8 mouse cellular contexts compared by ENCODE assay signal in the genomic region with DNA sequence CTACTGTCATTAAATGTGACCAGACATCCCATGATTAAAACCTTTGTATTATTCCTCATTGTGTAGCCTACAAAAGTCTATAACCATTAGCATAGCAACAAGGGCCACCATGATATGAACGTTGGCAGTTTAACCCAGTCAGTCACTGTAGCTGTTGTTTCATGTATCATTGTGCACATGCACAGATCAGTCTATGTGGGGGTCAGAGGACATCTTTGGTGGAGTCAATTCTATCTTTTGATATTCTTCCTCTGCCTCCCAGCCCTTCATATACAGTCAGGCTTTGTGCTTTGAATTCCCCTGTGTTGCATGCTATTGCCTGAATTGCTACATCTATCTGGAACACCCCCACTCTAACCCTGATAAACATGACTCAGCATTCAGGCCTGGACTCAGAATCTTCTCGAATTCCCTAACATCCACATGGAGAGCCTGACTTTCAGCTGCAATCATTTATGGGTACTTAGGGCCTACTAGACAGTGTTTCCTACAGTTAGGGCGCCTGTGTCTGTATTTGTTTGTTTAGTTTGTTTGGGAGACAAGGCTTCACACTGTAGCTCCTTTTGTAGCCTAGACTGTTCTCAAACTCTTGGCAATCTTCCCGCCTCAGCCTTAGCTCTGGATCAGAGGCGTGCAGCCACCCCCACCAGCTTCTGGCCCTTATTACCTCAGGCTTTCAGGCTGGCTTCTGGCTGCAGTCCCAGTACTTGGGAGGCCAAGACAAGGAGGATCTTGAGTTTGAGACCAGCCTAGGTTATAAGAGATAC. TPM values are rescaled to one million over a fixed set of nuclear protein-coding genes. Genes with fewer than 3 reads are reported as not detected.
A peak's percentile ranks its signal among the peaks of the same experiment; 100 is the strongest.
DNase-seq lines count a peak whose midpoint lies in the region; ATAC-seq and TF ChIP-seq lines count a peak whose summit lies in the region.
"Had no signal": no experiment of that assay in that cellular context is flagged by ENCODE, and none has a peak within 500 bp of the region (broad histone marks: within the 10 kb centered on the region; RNA-seq: fewer than 3 reads in every experiment).

No protein-coding gene starts in this region.

- TF ChIP-seq CTCF in embryonic fibroblast, embryonic 13.5 days (IDR thresholded peaks at IDR 0.05; ENCODE audit: borderline replicate concordance, insufficient read depth, low read length): no peak
- no peak for TF ChIP-seq CTCF in left cerebral cortex, adult 2 months (IDR thresholded peaks at IDR 0.05)
- TF ChIP-seq CTCF in thymus, adult 2 months (IDR thresholded peaks at IDR 0.05; ENCODE audit: borderline replicate concordance, control insufficient read depth, extremely low read depth, insufficient read depth, low read length, poor library complexity): no peak

- H3K9me3 ChIP-seq in liver, embryonic 13.5 days (replicated peaks): no peaks in the 10 kb centered on the region
- H3K9me3 ChIP-seq: neural tube, embryonic 13.5 days had no signal

- no peaks in the 10 kb centered on the region for H3K36me3 ChIP-seq in liver, embryonic 13.5 days
- H3K36me3 ChIP-seq in thymus, adult 2 months (ENCODE audit: control insufficient read depth, insufficient read depth, low read length): no peaks in the 10 kb centered on the region

- WGBS in liver, embryonic 13.5 days (ENCODE audit: insufficient replicate concordance): 62% methylated on average over 5 of the region's 5 CpGs
- WGBS in thymus, adult 2 months: 88% methylated on average over 5 of the region's 5 CpGs

- intact Hi-C loops in left cerebral cortex, adult 2 months (cut with DNase I): no loop called here

- H3K4me1 ChIP-seq in liver, embryonic 13.5 days (replicated peaks): peaks cover 15% of the 10 kb centered on the region
- peaks cover 5% of the 10 kb centered on the region; the same call in 1 of the 2 replicates for H3K4me1 ChIP-seq in embryonic fibroblast, embryonic 13.5 days (ENCODE audit: control insufficient read depth, insufficient read depth, low read length)
- H3K4me1 ChIP-seq in thymus, adult 2 months (replicated peaks; ENCODE audit: control insufficient read depth, insufficient read depth, low read length): no peaks in the 10 kb centered on the region; the same call in 1 of the 2 replicates
- H3K4me1 ChIP-seq: neural tube, embryonic 13.5 days had no signal

- H3K9ac ChIP-seq in liver, embryonic 13.5 days: no peak overlapping the region
- H3K9ac ChIP-seq: neural tube, embryonic 13.5 days had no signal

- H3K27me3 ChIP-seq in liver, embryonic 13.5 days: no peaks in the 10 kb centered on the region
- no peaks in the 10 kb centered on the region for H3K27me3 ChIP-seq in thymus, adult 2 months (ENCODE audit: control insufficient read depth, insufficient read depth, low read length)
- H3K27me3 ChIP-seq: neural tube, embryonic 13.5 days had no signal

- peak; percentile 23; the same call in 1 of the 2 replicates for TF ChIP-seq POLR2A in embryonic fibroblast, embryonic 13.5 days (IDR thresholded peaks at IDR 0.05; ENCODE audit: low read depth, low read length)
- TF ChIP-seq POLR2A in thymus, adult 2 months (IDR thresholded peaks at IDR 0.05; ENCODE audit: control insufficient read depth, extremely low read depth, insufficient read depth, low read length, poor library complexity): no peak

- peak overlapping the region; percentile 2 for H3K27ac ChIP-seq in liver, embryonic 13.5 days
- peak overlapping the region; percentile 84 for H3K27ac ChIP-seq in embryonic fibroblast, embryonic 13.5 days (ENCODE audit: insufficient read depth, low read length)
- no peak overlapping the region for H3K27ac ChIP-seq in left cerebral cortex, adult 2 months
- no peak overlapping the region for H3K27ac ChIP-seq in thymus, adult 2 months (ENCODE audit: control insufficient read depth, insufficient read depth, low read length)
- H3K27ac ChIP-seq: neural tube, embryonic 13.5 days had no signal

- H3K4me3 ChIP-seq in liver, embryonic 13.5 days (replicated peaks): no peak overlapping the region
- no peak overlapping the region for H3K4me3 ChIP-seq in embryonic fibroblast, embryonic 13.5 days (ENCODE audit: insufficient read depth, low read length)
- H3K4me3 ChIP-seq in left cerebral cortex, adult 2 months: no peak overlapping the region
- no peak overlapping the region for H3K4me3 ChIP-seq in thymus, adult 2 months (ENCODE audit: control insufficient read depth, insufficient read depth, low read length)
- H3K4me3 ChIP-seq: neural tube, embryonic 13.5 days had no signal

- no peak for DNase-seq in liver, embryonic 13.5 days
- DNase-seq in liver: no peak
- peak; percentile 61 for DNase-seq in adrenal gland, postnatal 25 days
- peak; percentile 44 for DNase-seq in left cerebral cortex, adult 2 months (ENCODE audit: extremely low spot score in 1 of 2, low spot score in 2 of 2)
- peak; percentile 40 to 51 for DNase-seq in spleen, postnatal 36 days (ENCODE audit: low spot score in 2 of 2)
- no peak for DNase-seq in thymus, adult 2 months

- H3K4me2 ChIP-seq in liver, embryonic 13.5 days: no peak overlapping the region
- H3K4me2 ChIP-seq: neural tube, embryonic 13.5 days had no signal

- ATAC-seq in liver, embryonic 13.5 days (ENCODE audit: low read depth): no peak

RNA-seq across cellular contexts. Expression of a gene that starts 4.3 kb away (rescaled TPM):
- not detected in 2 replicates for polyA plus RNA-seq in liver, embryonic 13.5 days (2015; fragmentation: Nextera tagmentation; extraction: Ambion mirVana)
- total RNA-seq in adrenal gland, postnatal 25 days (2021): 0.24 TPM in 1 of 2 replicates, not detected in the other
- not detected in 2 replicates for polyA plus RNA-seq in embryonic fibroblast, embryonic 13.5 days (2011; ENCODE audit: insufficient read length, low read depth, missing spikeins)
- total RNA-seq in left cerebral cortex, adult 2 months (2021): under 1 TPM; 0.61 to 0.87 TPM
- 1.3 and 1.6 TPM in 2 replicates for polyA plus RNA-seq in thymus, adult 2 months (2012; rRNA removed)
- polyA plus RNA-seq: neural tube, embryonic 13.5 days had no signal

RNA-seq across cellular contexts. Expression of a gene that starts 5.2 kb away (rescaled TPM):
- 0.16 and 0.21 TPM in 2 replicates for polyA plus RNA-seq in liver, embryonic 13.5 days (2015; fragmentation: Nextera tagmentation; extraction: Ambion mirVana)
- total RNA-seq in adrenal gland, postnatal 25 days (2021): 0.24 TPM in 1 of 2 replicates, not detected in the other
- not detected in 2 replicates for polyA plus RNA-seq in embryonic fibroblast, embryonic 13.5 days (2011; ENCODE audit: insufficient read length, low read depth, missing spikeins)
- total RNA-seq in left cerebral cortex, adult 2 months (2021): under 1 TPM; 0.20 to 0.61 TPM
- polyA plus RNA-seq in thymus, adult 2 months (2012; rRNA removed): 0.30 and 0.33 TPM in 2 replicates

RNA-seq across cellular contexts. Expression of a gene that starts 14.7 kb away (rescaled TPM):
- 2.8 and 3.5 TPM in 2 replicates for polyA plus RNA-seq in liver, embryonic 13.5 days (2015; fragmentation: Nextera tagmentation; extraction: Ambion mirVana)
- total RNA-seq in adrenal gland, postnatal 25 days (2021): 7.6 and 8.9 TPM in 2 replicates
- 33.0 and 44.0 TPM in 2 replicates for polyA plus RNA-seq in embryonic fibroblast, embryonic 13.5 days (2011; ENCODE audit: insufficient read length, low read depth, missing spikeins)
- 100 to 1,000 TPM; 272 to 277 TPM for total RNA-seq in left cerebral cortex, adult 2 months (2021)
- 53.0 and 66.1 TPM in 2 replicates for polyA plus RNA-seq in thymus, adult 2 months (2012; rRNA removed)

RNA-seq across cellular contexts. Expression of a gene that starts 18.1 kb away (rescaled TPM):
- 43.9 and 50.1 TPM in 2 replicates for polyA plus RNA-seq in liver, embryonic 13.5 days (2015; fragmentation: Nextera tagmentation; extraction: Ambion mirVana)
- 94.6 and 101 TPM in 2 replicates for total RNA-seq in adrenal gland, postnatal 25 days (2021)
- 65.4 and 67.4 TPM in 2 replicates for polyA plus RNA-seq in embryonic fibroblast, embryonic 13.5 days (2011; ENCODE audit: insufficient read length, low read depth, missing spikeins)
- total RNA-seq in left cerebral cortex, adult 2 months (2021): 10 to 100 TPM; 67.5 to 70.3 TPM
- polyA plus RNA-seq in thymus, adult 2 months (2012; rRNA removed): 137 and 156 TPM in 2 replicates

RNA-seq across cellular contexts. Expression of a gene that starts 28.9 kb away (rescaled TPM):
- polyA plus RNA-seq in liver, embryonic 13.5 days (2015; fragmentation: Nextera tagmentation; extraction: Ambion mirVana): 6.9 and 7.7 TPM in 2 replicates
- total RNA-seq in adrenal gland, postnatal 25 days (2021): 25.8 and 33.1 TPM in 2 replicates
- 16.1 and 22.7 TPM in 2 replicates for polyA plus RNA-seq in embryonic fibroblast, embryonic 13.5 days (2011; ENCODE audit: insufficient read length, low read depth, missing spikeins)
- total RNA-seq in left cerebral cortex, adult 2 months (2021): 10 to 100 TPM; 10.9 to 11.8 TPM
- 39.7 and 41.7 TPM in 2 replicates for polyA plus RNA-seq in thymus, adult 2 months (2012; rRNA removed)

Comparison
In these comparisons a context has a peak if more than half of its experiments do, and no peak if none do; other contexts are left out.
1. DNase-seq: peak in adrenal gland, postnatal 25 days (single experiment), left cerebral cortex, adult 2 months (2 of 2) and spleen, postnatal 36 days (2 of 2); none in liver, embryonic 13.5 days (single experiment), liver (single experiment) and thymus, adult 2 months (single experiment).
2. H3K27ac ChIP-seq: peak in liver, embryonic 13.5 days (single experiment) and embryonic fibroblast, embryonic 13.5 days (single experiment); none in left cerebral cortex, adult 2 months (single experiment) and thymus, adult 2 months (single experiment).